Mouse (Mus musculus) liver, adult 2 months (tissue): Measurements from ENCODE around the gene Ifitm6. TPM values are rescaled to one million over a fixed set of nuclear protein-coding genes. Genes with fewer than 3 reads are reported as not detected.

Experiments used
- DNase-seq: peaks from one replicate; pipeline ENCODE4 v3.0.0-alpha.2; 2011; ENCODE audit warnings: low read depth, low spot score; ENCODE audit errors: extremely low read depth
- H3K27ac ChIP-seq: fragments of 200-500 bp; replicated peaks from 2 replicates; pipeline ENCODE4 v1.5.1; 2012; ENCODE audit warnings: low read depth, mild to moderate bottlenecking, control low read depth, inconsistent platforms, low read length; ENCODE audit not compliant: insufficient read depth
- H3K27me3 ChIP-seq: fragments of 200-500 bp; 2 replicates; pipeline ENCODE4 v1.6.1; 2012; ENCODE audit warnings: mild to moderate bottlenecking, moderate library complexity, low read length, inconsistent platforms; ENCODE audit not compliant: control insufficient read depth, insufficient read depth
- H3K36me3 ChIP-seq: fragments of 200-500 bp; 2 replicates; pipeline ENCODE4 v1.6.1; 2012; ENCODE audit warnings: low read length, inconsistent platforms; ENCODE audit not compliant: control insufficient read depth, insufficient read depth
- H3K4me1 ChIP-seq: fragments of 200-500 bp; 2 replicates; pipeline ENCODE4 v1.6.1; 2011; ENCODE audit warnings: low read length; ENCODE audit not compliant: control insufficient read depth, insufficient read depth
- H3K4me3 ChIP-seq: fragments of 200-500 bp; 2 replicates; pipeline ENCODE4 v1.5.1; 2011; ENCODE audit warnings: low read depth, mild to moderate bottlenecking, control low read depth, low read length, moderate library complexity; ENCODE audit not compliant: insufficient read depth
- H3K79me2 ChIP-seq: fragments of 200-500 bp; 2 replicates; pipeline ENCODE4 v1.6.1; 2012; ENCODE audit warnings: inconsistent platforms, mild to moderate bottlenecking, low read length, moderate library complexity; ENCODE audit not compliant: control insufficient read depth, insufficient read depth
- H3K9ac ChIP-seq: fragments of 200-500 bp; 2 replicates; pipeline ENCODE4 v1.6.1; 2012; ENCODE audit warnings: low read depth, mild to moderate bottlenecking, control low read depth, inconsistent platforms, low read length
- CTCF ChIP-seq: fragments of 200-500 bp; IDR thresholded peaks from 2 replicates; pipeline ENCODE4 v1.5.1; 2011; ENCODE audit warnings: low read depth, low read length, control low read depth
- POLR2A ChIP-seq: fragments of 200-500 bp; IDR thresholded peaks from 2 replicates; pipeline ENCODE4 v1.6.1; 2011; ENCODE audit warnings: low read length, control low read depth; ENCODE audit not compliant: insufficient read depth; ENCODE audit errors: extremely low read depth
- WGBS: fragments of 180-500 bp; shearing (Covaris S2); methylation state at CpG from one replicate; pipeline ENCODE4 v1.1.7; 2018; 5-methylcytosine and 5-hydroxymethylcytosine counted together
- polyA plus RNA-seq: library from polyadenylated mRNA; depleted of rRNA; stranded (reverse); fragments of >200 nt; gene quantifications from 2 replicates; pipeline ENCODE4 v1.2.3, GENCODE M21; 2012; rRNA removed
- total RNA-seq: library from RNA; depleted of rRNA; stranded (reverse); fragments of >200 nt; gene quantifications from 2 replicates; pipeline ENCODE4 v1.2.3, GENCODE M21; 2014; rRNA removed

The Ifitm6 gene
- total and polyA plus RNA-seq, 2 experiments: 0.83 to 1.7 TPM

DNA sequence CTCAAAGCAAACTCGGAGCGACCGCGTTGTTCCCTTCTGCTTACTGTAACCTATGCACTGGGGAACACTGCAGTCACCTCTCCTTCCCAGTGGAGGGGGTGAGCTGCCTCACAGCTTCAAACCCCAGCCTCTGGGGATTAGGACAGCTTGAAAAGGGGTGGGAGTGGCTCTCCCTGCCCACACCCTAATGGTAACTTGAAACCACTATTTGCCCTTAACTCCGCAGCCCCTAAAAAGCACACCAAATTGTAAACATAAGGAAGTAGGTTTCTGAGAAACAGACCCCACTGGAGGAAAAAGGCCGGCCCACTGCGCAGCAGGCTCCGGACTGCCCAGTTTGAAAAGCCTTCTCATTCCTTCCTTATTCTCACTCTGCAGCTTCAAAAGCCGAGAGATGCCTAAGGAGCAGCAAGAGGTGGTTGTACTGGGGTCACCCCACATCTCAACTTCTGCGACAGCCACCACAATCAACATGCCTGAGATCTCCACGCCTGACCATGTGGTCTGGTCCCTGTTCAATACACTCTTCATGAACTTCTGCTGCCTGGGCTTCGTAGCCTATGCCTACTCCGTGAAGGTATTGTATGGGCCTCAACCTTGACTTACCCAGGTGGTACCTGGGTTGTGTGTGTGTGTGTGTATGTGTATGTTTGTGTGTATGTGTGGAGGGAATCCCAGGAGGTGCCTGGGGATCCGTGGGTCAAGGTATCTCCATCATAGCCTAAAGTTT, 49.7 kb downstream of the Ifitm6 start:
- Histone ChIP-seq H3K79me2 (no peaks in the 10 kb centered on the region), H3K9ac (peak overlapping the region; percentile 49), H3K4me1 (no peaks in the 10 kb centered on the region), H3K27me3 (no peaks in the 10 kb centered on the region), H3K36me3 (no peaks in the 10 kb centered on the region), H3K27ac (peak overlapping the region; percentile 54; the same call in 1 of the 2 replicates), H3K4me3 (peak overlapping the region; percentile 28; the same call in 1 of the 2 replicates)
- WGBS: 58% methylated on average over 14 of the region's 14 CpGs
- DNase-seq: no peak
- TF ChIP-seq CTCF (no peak), POLR2A (no peak)

DNA sequence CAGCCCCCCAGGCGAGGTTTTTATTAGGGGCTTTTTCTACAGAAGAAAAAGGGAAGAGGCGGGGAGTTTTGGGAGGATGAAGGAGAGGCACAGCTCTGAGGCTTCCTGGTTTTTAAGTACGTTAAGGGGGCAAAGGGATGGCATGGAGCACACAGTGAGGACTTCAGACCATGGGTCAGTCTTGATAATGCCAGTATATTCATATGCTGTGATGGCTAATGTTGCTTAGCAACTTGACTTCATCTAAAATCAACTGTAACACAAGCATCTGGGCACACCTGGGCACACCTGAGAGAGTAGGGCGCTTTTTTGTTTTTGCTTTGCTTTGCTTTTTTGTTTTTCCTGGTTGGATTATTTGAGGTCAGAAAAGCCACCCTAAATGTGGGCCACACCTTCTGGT, 50.8 kb downstream of the Ifitm6 start, which contains the start of gene Ifitm1:
TSS of gene Ifitm1 (plus strand) at position 301 of the 400 bp plus-strand sequence.
- H3K9ac ChIP-seq: no peak within 1 kb of the TSS

More for the DNA sequence above, 50.8 kb downstream of the Ifitm6 start, which contains the start of gene Ifitm1:
- no peak for TF ChIP-seq CTCF
- no peak for TF ChIP-seq POLR2A
- Histone ChIP-seq H3K4me3 (no peak within 1 kb of the TSS), H3K36me3 (no peaks in the 10 kb centered on the region), H3K27ac (no peak within 1 kb of the TSS), H3K4me1 (no peaks in the 10 kb centered on the region), H3K79me2 (no peaks in the 10 kb centered on the region), H3K27me3 (no peaks in the 10 kb centered on the region)
- WGBS: 94% methylated on average over 4 of the region's 4 CpGs
- no peak for DNase-seq

Other genes with a start within 250 kb of the Ifitm6 start
Only the 30 nearest of the 31 such genes appear.
- not detected in 2 replicates for gene Syce1, start 230.1 kb downstream of the Ifitm6 start, total RNA-seq
- gene Syce1, start 230.1 kb downstream of the Ifitm6 start, polyA plus RNA-seq: 0.07 TPM in 1 of 2 replicates, not detected in the other
- gene Zfp941, start 195.7 kb downstream of the Ifitm6 start, total RNA-seq: 1.0 TPM in 2 replicates
- 0.34 and 0.77 TPM in 2 replicates for gene Zfp941, start 195.7 kb downstream of the Ifitm6 start, polyA plus RNA-seq
- gene Urah, start 182.9 kb downstream of the Ifitm6 start, total RNA-seq: 511 and 549 TPM in 2 replicates
- gene Urah, start 182.9 kb downstream of the Ifitm6 start, polyA plus RNA-seq: 1,037 and 1,096 TPM in 2 replicates
- gene Scgb1c1, start 172.4 kb downstream of the Ifitm6 start, total RNA-seq: 0.46 TPM in 1 of 2 replicates, not detected in the other
- gene Scgb1c1, start 172.4 kb downstream of the Ifitm6 start, polyA plus RNA-seq: 1.0 TPM in 1 of 2 replicates, not detected in the other
- not detected in 2 replicates for gene Odf3, start 170.1 kb downstream of the Ifitm6 start, total RNA-seq
- gene Odf3, start 170.1 kb downstream of the Ifitm6 start, polyA plus RNA-seq: not detected in 2 replicates
- 0.60 and 1.4 TPM in 2 replicates for gene Gm45785, start 161.6 kb downstream of the Ifitm6 start, total RNA-seq
- gene Gm45785, start 161.6 kb downstream of the Ifitm6 start, polyA plus RNA-seq: not detected in 2 replicates
- 17.5 and 20.3 TPM in 2 replicates for gene Ric8a, start 161.0 kb downstream of the Ifitm6 start, total RNA-seq
- 24.6 and 34.4 TPM in 2 replicates for gene Ric8a, start 161.0 kb downstream of the Ifitm6 start, polyA plus RNA-seq
- gene Bet1l, start 160.3 kb downstream of the Ifitm6 start, total RNA-seq: 15.0 and 15.4 TPM in 2 replicates
- gene Bet1l, start 160.3 kb downstream of the Ifitm6 start, polyA plus RNA-seq: 22.1 and 29.2 TPM in 2 replicates
- 83.6 and 102 TPM in 2 replicates for gene Psmd13, start 136.0 kb downstream of the Ifitm6 start, total RNA-seq
- 51.1 and 58.2 TPM in 2 replicates for gene Psmd13, start 136.0 kb downstream of the Ifitm6 start, polyA plus RNA-seq
- gene Sirt3, start 135.6 kb downstream of the Ifitm6 start, total RNA-seq: 134 and 150 TPM in 2 replicates
- gene Sirt3, start 135.6 kb downstream of the Ifitm6 start, polyA plus RNA-seq: 155 TPM in 2 replicates
- 0.55 and 0.81 TPM in 2 replicates for gene Cox8b, start 117.5 kb downstream of the Ifitm6 start, total RNA-seq
- not detected in 2 replicates for gene Cox8b, start 117.5 kb downstream of the Ifitm6 start, polyA plus RNA-seq
- 28.9 and 33.4 TPM in 2 replicates for gene Nlrp6, start 97.0 kb downstream of the Ifitm6 start, total RNA-seq
- 72.9 and 119 TPM in 2 replicates for gene Nlrp6, start 97.0 kb downstream of the Ifitm6 start, polyA plus RNA-seq
- gene Pgghg, start 76.5 kb downstream of the Ifitm6 start, total RNA-seq: 16.6 and 19.1 TPM in 2 replicates
- 41.3 and 43.3 TPM in 2 replicates for gene Pgghg, start 76.5 kb downstream of the Ifitm6 start, polyA plus RNA-seq
- 0.40 and 0.55 TPM in 2 replicates for gene Ifitm5, start 67.6 kb downstream of the Ifitm6 start, total RNA-seq
- gene Ifitm5, start 67.6 kb downstream of the Ifitm6 start, polyA plus RNA-seq: 0.76 and 1.0 TPM in 2 replicates
- gene Gm45717, start 62.0 kb downstream of the Ifitm6 start, total RNA-seq: not detected in 2 replicates
- not detected in 2 replicates for gene Gm45717, start 62.0 kb downstream of the Ifitm6 start, polyA plus RNA-seq
- gene Ifitm2, start 61.9 kb downstream of the Ifitm6 start, total RNA-seq: 270 and 282 TPM in 2 replicates
- 968 and 1,028 TPM in 2 replicates for gene Ifitm2, start 61.9 kb downstream of the Ifitm6 start, polyA plus RNA-seq
- gene Ifitm1, start 50.7 kb downstream of the Ifitm6 start, total RNA-seq: 11.2 and 11.3 TPM in 2 replicates
- gene Ifitm1, start 50.7 kb downstream of the Ifitm6 start, polyA plus RNA-seq: 48.6 and 79.4 TPM in 2 replicates
- 296 and 392 TPM in 2 replicates for gene Ifitm3, start 7.2 kb downstream of the Ifitm6 start, total RNA-seq
- gene Ifitm3, start 7.2 kb downstream of the Ifitm6 start, polyA plus RNA-seq: 848 and 1,254 TPM in 2 replicates
- gene Gm17387, start 11.2 kb upstream of the Ifitm6 start, total RNA-seq: not detected in 2 replicates
- not detected in 2 replicates for gene Gm17387, start 11.2 kb upstream of the Ifitm6 start, polyA plus RNA-seq
- 0.09 TPM in 1 of 2 replicates, not detected in the other for gene B4galnt4, start 43.2 kb upstream of the Ifitm6 start, total RNA-seq
- gene B4galnt4, start 43.2 kb upstream of the Ifitm6 start, polyA plus RNA-seq: 0.04 and 0.10 TPM in 2 replicates
- 0.60 and 0.83 TPM in 2 replicates for gene Pkp3, start 60.3 kb upstream of the Ifitm6 start, total RNA-seq
- gene Pkp3, start 60.3 kb upstream of the Ifitm6 start, polyA plus RNA-seq: 1.9 and 2.0 TPM in 2 replicates
- 21.8 and 28.5 TPM in 2 replicates for gene Sigirr, start 82.6 kb upstream of the Ifitm6 start, total RNA-seq
- 42.4 and 42.5 TPM in 2 replicates for gene Sigirr, start 82.6 kb upstream of the Ifitm6 start, polyA plus RNA-seq
- gene Ano9, start 99.9 kb upstream of the Ifitm6 start, total RNA-seq: not detected in 2 replicates
- gene Ano9, start 99.9 kb upstream of the Ifitm6 start, polyA plus RNA-seq: 0.09 and 0.13 TPM in 2 replicates
- 5.2 and 5.4 TPM in 2 replicates for gene Ptdss2, start 104.5 kb upstream of the Ifitm6 start, total RNA-seq
- 10.7 and 13.5 TPM in 2 replicates for gene Ptdss2, start 104.5 kb upstream of the Ifitm6 start, polyA plus RNA-seq
- gene Rnh1, start 154.9 kb upstream of the Ifitm6 start, total RNA-seq: 106 and 108 TPM in 2 replicates
- gene Rnh1, start 154.9 kb upstream of the Ifitm6 start, polyA plus RNA-seq: 134 and 136 TPM in 2 replicates
- 37.6 and 53.8 TPM in 2 replicates for gene Hras, start 176.1 kb upstream of the Ifitm6 start, total RNA-seq
- gene Hras, start 176.1 kb upstream of the Ifitm6 start, polyA plus RNA-seq: 50.4 and 58.9 TPM in 2 replicates
- 1.8 and 2.1 TPM in 2 replicates for gene Lrrc56, start 176.2 kb upstream of the Ifitm6 start, total RNA-seq
- gene Lrrc56, start 176.2 kb upstream of the Ifitm6 start, polyA plus RNA-seq: 4.4 and 4.8 TPM in 2 replicates
- 0.47 and 0.83 TPM in 2 replicates for gene Lmntd2, start 196.2 kb upstream of the Ifitm6 start, total RNA-seq
- gene Lmntd2, start 196.2 kb upstream of the Ifitm6 start, polyA plus RNA-seq: 1.4 and 2.2 TPM in 2 replicates
- gene Rassf7, start 197.9 kb upstream of the Ifitm6 start, total RNA-seq: 21.6 and 22.5 TPM in 2 replicates
- 49.1 and 53.3 TPM in 2 replicates for gene Rassf7, start 197.9 kb upstream of the Ifitm6 start, polyA plus RNA-seq
- 8.1 and 12.6 TPM in 2 replicates for gene Phrf1, start 210.9 kb upstream of the Ifitm6 start, total RNA-seq
- gene Phrf1, start 210.9 kb upstream of the Ifitm6 start, polyA plus RNA-seq: 6.7 and 9.2 TPM in 2 replicates